Mouse (Mus musculus) MEL (cell line): ENCODE measurements at regions not wholly inside any gene's neighbourhood (a gene's known extent, or its start where the extent isn't known, plus 50 kb on each side); places are given as distances from the start of the nearest gene placed in this dataset.

Experiments used
- DNase-seq: peaks from one replicate; pipeline ENCODE4 v3.0.0; 2011; ENCODE audit warnings: low read depth, low spot score
- H3K27ac ChIP-seq: 2 replicates; pipeline ENCODE4 v1.5.1; 2012; ENCODE audit warnings: low read depth, mild to moderate bottlenecking, control low read depth, low read length, moderate library complexity; ENCODE audit not compliant: control insufficient read depth
- H3K27me3 ChIP-seq, 2 experiments: fragments of 150-350 bp in 1 of 2; sonication (generic) in 1 of 2; 2 replicates each; pipeline ENCODE4 v1.6.1; 2012; ENCODE audit warnings: low read length in 2 of 2, mild to moderate bottlenecking in 2 of 2, improper control_type of control experiment in 1 of 2, moderate library complexity in 1 of 2; ENCODE audit not compliant: insufficient read depth in 2 of 2, control insufficient read depth in 1 of 2
- H3K36me3 ChIP-seq, 2 experiments: 2 replicates each; pipeline ENCODE4 v1.6.1; 2012 to 2014; ENCODE audit warnings: low read length in 2 of 2, improper control_type of control experiment in 1 of 2, inconsistent platforms in 1 of 2, mild to moderate bottlenecking in 1 of 2; ENCODE audit not compliant: insufficient read depth in 2 of 2, control insufficient read depth in 1 of 2
- H3K4me1 ChIP-seq, 2 experiments: fragments of 150-350 bp in 1 of 2; sonication (generic) in 1 of 2; 2 replicates each; pipeline ENCODE4 v1.6.1; 2012; ENCODE audit warnings: low read length in 2 of 2, improper control_type of control experiment in 1 of 2, mild to moderate bottlenecking in 1 of 2; ENCODE audit not compliant: insufficient read depth in 2 of 2, control insufficient read depth in 1 of 2
- H3K4me3 ChIP-seq, 2 experiments: fragments of 150-350 bp in 1 of 2; sonication (generic) in 1 of 2; 2 replicates each; pipeline ENCODE4 v1.5.1; 2012; ENCODE audit warnings: low read depth in 2 of 2, low read length in 2 of 2, mild to moderate bottlenecking in 2 of 2, moderate library complexity in 2 of 2, control low read depth in 1 of 2, improper control_type of control experiment in 1 of 2; ENCODE audit not compliant: control insufficient read depth in 1 of 2, insufficient read depth in 1 of 2
- H3K79me2 ChIP-seq: 2 replicates; pipeline ENCODE4 v1.6.1; 2012; ENCODE audit warnings: mild to moderate bottlenecking, low read length, moderate library complexity; ENCODE audit not compliant: control insufficient read depth, poor library complexity, insufficient read depth
- H3K9ac ChIP-seq: 2 replicates; pipeline ENCODE4 v1.6.1; 2012; ENCODE audit warnings: low read depth, mild to moderate bottlenecking, control low read depth, low read length, moderate library complexity; ENCODE audit not compliant: control insufficient read depth, poor library complexity, severe bottlenecking
- H3K9me3 ChIP-seq: fragments of 150-350 bp; sonication (generic); replicated peaks from 2 replicates; pipeline ENCODE4 v1.6.1; 2012; ENCODE audit warnings: mild to moderate bottlenecking, low read length, improper control_type of control experiment, moderate library complexity; ENCODE audit not compliant: insufficient read depth
- CHD1 ChIP-seq: IDR thresholded peaks from 2 replicates; pipeline ENCODE4 v1.6.1; 2012; ENCODE audit warnings: low read depth, mild to moderate bottlenecking, inconsistent platforms, low read length, improper control_type of control experiment
- CTCF ChIP-seq, 3 experiments: IDR thresholded peaks in 2 of 3; conservative IDR thresholded peaks in 1 of 3; 2 replicates each; pipeline ENCODE4 v1.5.1; 2011 to 2012; ENCODE audit warnings: low read length in 3 of 3, low read depth in 2 of 3, mild to moderate bottlenecking in 2 of 3, improper control_type of control experiment in 1 of 3, inconsistent platforms in 1 of 3, mixed read lengths in 1 of 3, moderate library complexity in 1 of 3; ENCODE audit not compliant: control insufficient read depth in 1 of 3, insufficient read depth in 1 of 3, poor library complexity in 1 of 3, severe bottlenecking in 1 of 3
- E2F4 ChIP-seq: IDR thresholded peaks from 2 replicates; pipeline ENCODE4 v1.6.1; 2011; ENCODE audit warnings: low read depth, low read length, improper control_type of control experiment, borderline replicate concordance
- ETS1 ChIP-seq: IDR thresholded peaks from 2 replicates; pipeline ENCODE4 v1.6.1; 2012; ENCODE audit warnings: low read depth, mild to moderate bottlenecking, inconsistent platforms, low read length, improper control_type of control experiment, moderate library complexity
- HCFC1 ChIP-seq: IDR thresholded peaks from 2 replicates; pipeline ENCODE4 v1.6.1; 2012; ENCODE audit warnings: low read depth, mild to moderate bottlenecking, inconsistent platforms, low read length, improper control_type of control experiment, moderate library complexity
- KAT2A ChIP-seq: conservative IDR thresholded peaks from 2 replicates; pipeline ENCODE4 v1.6.1; 2012; ENCODE audit warnings: low read depth, low read length, improper control_type of control experiment, inconsistent platforms
- MAX ChIP-seq: IDR thresholded peaks from 2 replicates; pipeline ENCODE4 v1.6.1; 2011; ENCODE audit warnings: low read length, improper control_type of control experiment
- MAZ ChIP-seq: IDR thresholded peaks from 2 replicates; pipeline ENCODE4 v1.6.1; 2012; ENCODE audit warnings: low read depth, mild to moderate bottlenecking, inconsistent platforms, low read length, improper control_type of control experiment
- MEF2A ChIP-seq: IDR thresholded peaks from 2 replicates; pipeline ENCODE4 v1.6.1; 2014; ENCODE audit warnings: low read depth, mild to moderate bottlenecking, inconsistent platforms, low read length, improper control_type of control experiment; ENCODE audit not compliant: poor library complexity, insufficient replicate concordance, severe bottlenecking; ENCODE audit errors: extremely low read depth
- MXI1 ChIP-seq: IDR thresholded peaks from 2 replicates; pipeline ENCODE4 v1.6.1; 2011; ENCODE audit warnings: mild to moderate bottlenecking, low read depth, low read length, improper control_type of control experiment
- MYB ChIP-seq: IDR thresholded peaks from 2 replicates; pipeline ENCODE4 v1.6.1; 2011; ENCODE audit warnings: mild to moderate bottlenecking, low read depth, low read length, improper control_type of control experiment
- MYC ChIP-seq: IDR thresholded peaks from 2 replicates; pipeline ENCODE4 v1.6.1; 2011; ENCODE audit warnings: low read depth, mild to moderate bottlenecking, low read length, improper control_type of control experiment, moderate library complexity
- NELFE ChIP-seq: IDR thresholded peaks from 2 replicates; pipeline ENCODE4 v1.6.1; 2011; ENCODE audit warnings: low read depth, low read length, improper control_type of control experiment
- POLR2A ChIP-seq, 2 experiments: IDR thresholded peaks; 2 replicates each; pipeline ENCODE4 v1.6.1; 2011 to 2012; ENCODE audit warnings: low read length in 2 of 2, mild to moderate bottlenecking in 2 of 2, control low read depth in 1 of 2, improper control_type of control experiment in 1 of 2, low read depth in 1 of 2, moderate library complexity in 1 of 2; ENCODE audit not compliant: control insufficient read depth in 1 of 2, insufficient read depth in 1 of 2, poor library complexity in 1 of 2
- POLR2AphosphoS5 ChIP-seq: IDR thresholded peaks from 2 replicates; pipeline ENCODE4 v1.6.1; 2012; ENCODE audit warnings: low read depth, borderline replicate concordance, mild to moderate bottlenecking, inconsistent platforms, low read length, moderate library complexity, mixed read lengths
- RCOR1 ChIP-seq: IDR thresholded peaks from 2 replicates; pipeline ENCODE4 v1.6.1; 2012; ENCODE audit warnings: low read depth, mild to moderate bottlenecking, inconsistent platforms, low read length, improper control_type of control experiment
- SIN3A ChIP-seq: IDR thresholded peaks from 2 replicates; pipeline ENCODE4 v1.6.1; 2012; ENCODE audit warnings: low read length, improper control_type of control experiment, inconsistent platforms
- TAL1 ChIP-seq: IDR thresholded peaks from 2 replicates; pipeline ENCODE4 v1.6.1; 2012; ENCODE audit warnings: mild to moderate bottlenecking, inconsistent platforms, low read length, moderate library complexity, mixed read lengths
- TBP ChIP-seq: IDR thresholded peaks from 2 replicates; pipeline ENCODE4 v1.8.0; 2011; ENCODE audit warnings: low read depth, low read length, improper control_type of control experiment
- TCF12 ChIP-seq: IDR thresholded peaks from 2 replicates; pipeline ENCODE4 v1.6.1; 2014; ENCODE audit warnings: low read depth, mild to moderate bottlenecking, inconsistent platforms, low read length, improper control_type of control experiment, moderate library complexity
- UBTF ChIP-seq: IDR thresholded peaks from 2 replicates; pipeline ENCODE4 v1.6.1; 2012; ENCODE audit warnings: low read depth, mild to moderate bottlenecking, inconsistent platforms, low read length, improper control_type of control experiment, moderate library complexity, borderline replicate concordance; ENCODE audit not compliant: insufficient read depth
- USF1 ChIP-seq: IDR thresholded peaks from 2 replicates; pipeline ENCODE4 v1.6.1; 2014; ENCODE audit warnings: low read depth, mild to moderate bottlenecking, inconsistent platforms, low read length, improper control_type of control experiment, moderate library complexity
- ZKSCAN1 ChIP-seq: IDR thresholded peaks from 2 replicates; pipeline ENCODE4 v1.6.1; 2012; ENCODE audit warnings: low read depth, mild to moderate bottlenecking, inconsistent platforms, low read length, improper control_type of control experiment, moderate library complexity
- ZMIZ1 ChIP-seq: IDR thresholded peaks from 2 replicates; pipeline ENCODE4 v1.6.1; 2012; ENCODE audit warnings: low read depth, mild to moderate bottlenecking, inconsistent platforms, low read length, improper control_type of control experiment, moderate library complexity

DNA sequence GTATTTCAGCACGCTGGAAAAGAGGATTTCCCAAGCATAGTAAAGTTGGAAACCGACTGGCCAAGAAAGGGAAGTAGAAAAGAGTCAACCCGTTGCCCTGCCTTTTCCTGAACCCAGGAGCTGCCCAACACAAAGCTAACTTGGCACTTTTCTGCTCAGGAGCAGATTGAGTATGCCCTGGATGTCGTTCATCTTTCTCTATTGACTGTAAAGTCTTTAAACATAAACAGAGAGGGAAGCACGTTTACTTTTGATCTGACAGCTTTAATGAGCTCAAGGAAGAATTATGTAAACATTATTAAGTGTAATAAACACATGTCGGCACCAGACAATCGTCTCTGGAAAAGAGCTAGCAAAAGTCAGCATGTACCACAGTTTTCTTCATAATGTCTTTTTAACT lies 354.3 kb upstream of the Rarb start:
- Histone ChIP-seq H3K36me3 (no peaks in the 10 kb centered on the region), H3K4me1 (no peaks in the 10 kb centered on the region), H3K4me3 (no peak overlapping the region), H3K27me3 (no peaks in the 10 kb centered on the region), H3K27ac (no peak overlapping the region), H3K9me3 (no peaks in the 10 kb centered on the region), H3K79me2 (no peaks in the 10 kb centered on the region), H3K9ac (no peak overlapping the region)
- DNase-seq: no peak
- no peak for TF ChIP-seq MEF2A
- no peak for TF ChIP-seq USF1
- no peak for TF ChIP-seq MXI1
- no peak for TF ChIP-seq HCFC1
- no peak for TF ChIP-seq ZKSCAN1
- TF ChIP-seq KAT2A: no peak
- TF ChIP-seq CHD1: no peak
- no peak for TF ChIP-seq MAZ
- no peak for TF ChIP-seq MYC
- no peak for TF ChIP-seq ETS1
- no peak for TF ChIP-seq RCOR1
- TF ChIP-seq POLR2A (IDR thresholded peaks at IDR 0.05; ENCODE audit: control insufficient read depth in 1 of 2, insufficient read depth in 1 of 2, low read depth in 1 of 2, low read length in 2 of 2, poor library complexity in 1 of 2): no peak
- TF ChIP-seq TCF12: no peak
- TF ChIP-seq TAL1: no peak
- no peak for TF ChIP-seq E2F4
- TF ChIP-seq MYB: no peak
- no peak for TF ChIP-seq UBTF

DNA sequence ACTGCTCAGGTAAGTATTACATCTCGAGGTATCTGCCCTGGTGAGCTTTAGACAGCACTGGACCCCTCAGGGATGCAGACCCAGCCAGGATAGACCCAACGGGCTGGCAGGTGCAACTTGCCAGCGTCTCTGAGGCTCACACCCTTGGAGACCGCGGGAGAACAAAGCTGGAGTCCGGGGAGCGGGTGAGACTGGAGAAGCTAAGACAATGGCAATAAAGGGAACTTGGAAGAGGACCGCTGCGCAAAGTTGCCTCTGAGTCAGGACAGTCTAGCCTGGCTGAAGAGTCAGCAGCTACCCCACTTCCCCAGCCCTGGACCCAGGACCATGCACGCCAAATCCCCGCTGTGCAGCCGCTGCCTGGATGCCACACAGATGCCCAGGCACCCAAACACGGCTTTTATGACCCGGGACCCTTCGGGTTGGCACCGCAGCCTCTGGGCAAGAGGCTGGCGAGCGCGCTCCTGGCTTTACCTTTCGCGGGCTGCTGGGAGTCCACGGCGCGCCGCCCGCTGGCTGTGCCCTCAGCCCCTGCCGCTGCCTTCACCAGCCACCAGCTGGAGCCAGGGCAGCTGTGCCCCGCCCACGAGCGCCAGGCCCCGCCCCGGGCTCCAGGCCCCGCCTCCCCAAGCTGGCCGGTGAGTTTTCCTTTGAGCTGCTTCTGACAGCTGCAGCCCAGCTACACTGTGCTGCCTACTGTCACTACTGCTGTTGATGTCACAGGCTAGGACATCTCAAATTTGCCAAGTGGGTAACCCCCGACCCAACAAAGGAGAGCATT lies 353.6 kb upstream of the Rarb start:
- no peaks in the 10 kb centered on the region for H3K9me3 ChIP-seq
- no peak overlapping the region for H3K9ac ChIP-seq
- no peaks in the 10 kb centered on the region for H3K36me3 ChIP-seq
- no peak overlapping the region for H3K27ac ChIP-seq
- TF ChIP-seq NELFE (no peak), MAZ (no peak), SIN3A (no peak), CTCF (IDR thresholded peaks at IDR 0.05 in 2 of 3, conservative IDR thresholded peaks at IDR 0.05 in 1 of 3; ENCODE audit: control insufficient read depth in 1 of 3, insufficient read depth in 1 of 3, low read depth in 2 of 3, low read length in 3 of 3, poor library complexity in 1 of 3, severe bottlenecking in 1 of 3) (no peak), POLR2AphosphoS5 (no peak), MAX (no peak), KAT2A (no peak), TBP (no peak), TAL1 (no peak), ZMIZ1 (no peak)
- TF ChIP-seq, all 39 proteins: peak for 0
- H3K4me3 ChIP-seq: no peak overlapping the region
- no peaks in the 10 kb centered on the region for H3K4me1 ChIP-seq
- no peaks in the 10 kb centered on the region for H3K79me2 ChIP-seq
- no peak for DNase-seq
- H3K27me3 ChIP-seq: no peaks in the 10 kb centered on the region
